Mouse (Mus musculus): Measurements from ENCODE around the gene Mtss1l. TPM values are rescaled to one million over a fixed set of nuclear protein-coding genes. Genes with fewer than 3 reads are reported as not detected.

The Mtss1l gene
- 9.9 and 10.4 TPM in 2 replicates for polyA plus RNA-seq (2014; fragmentation: Nextera tagmentation; extraction: Ambion mirVana)

DNA sequence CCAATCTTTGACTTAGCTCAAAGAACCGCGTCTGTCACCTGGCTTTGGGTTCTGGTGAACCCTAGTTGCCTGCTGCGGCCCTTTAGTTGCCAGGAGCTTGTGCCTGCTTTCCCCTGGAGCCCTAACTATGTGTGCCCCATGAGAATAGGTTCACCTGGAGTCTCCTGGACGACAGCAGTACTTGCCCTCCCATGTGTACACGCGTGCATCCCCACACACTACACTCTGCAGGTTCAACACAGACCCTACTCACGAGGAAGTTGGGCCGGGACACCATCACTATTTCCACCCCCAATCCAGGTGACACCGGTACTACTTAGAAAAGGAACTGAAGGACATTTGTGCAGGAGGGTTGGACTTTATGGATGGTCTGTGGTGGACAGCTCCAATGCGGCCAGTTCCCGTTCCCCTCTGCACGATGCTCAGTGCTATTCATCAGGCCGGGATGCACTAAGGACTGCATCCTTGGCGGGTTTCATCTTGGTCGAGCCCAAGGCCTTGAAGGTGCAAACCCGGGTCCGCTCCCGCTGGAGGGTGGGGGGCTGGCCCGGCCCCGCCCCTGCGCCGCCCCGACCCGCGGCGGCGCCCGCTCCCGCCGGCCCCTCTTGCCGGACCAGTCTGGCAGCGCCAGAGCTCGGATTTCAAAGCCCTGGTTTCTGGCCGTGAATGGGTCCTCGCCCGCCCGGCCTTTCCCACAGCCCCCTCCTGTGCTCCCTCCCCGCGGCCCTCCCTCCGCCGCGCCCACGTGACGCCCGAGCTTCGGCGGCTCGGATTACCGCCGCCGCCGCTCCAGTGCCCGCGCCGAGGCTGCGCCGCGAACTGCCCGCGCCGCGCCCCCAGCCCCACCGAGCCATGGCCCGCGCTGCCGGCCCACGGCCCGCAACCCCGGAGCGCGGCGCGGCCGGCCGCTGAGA lies at the start of gene Mtss1l:
TSS of gene Mtss1l (plus strand) at position 792 of the 914 bp plus-strand sequence.
- WGBS = 5% methylated on average over 51 of the region's 75 CpGs
- peak; percentile 89 for DNase-seq (ENCODE audit: low spot score)
- H3K9me3 ChIP-seq (ENCODE audit: control insufficient read depth, low read length) = no peaks in the 10 kb centered on the region
- no peaks in the 10 kb centered on the region for H3K27me3 ChIP-seq (replicated peaks; ENCODE audit: control insufficient read depth, insufficient read depth, low read length)
- peak within 1 kb of the TSS; percentile 70 for H3K4me2 ChIP-seq (ENCODE audit: low read length)
- peaks cover 75% of the 10 kb centered on the region for H3K4me1 ChIP-seq (replicated peaks; ENCODE audit: control insufficient read depth, insufficient read depth, low read length)
- peak within 1 kb of the TSS; percentile 70 for H3K4me3 ChIP-seq (ENCODE audit: low read depth, low read length)
- peak within 1 kb of the TSS; percentile 81 for H3K9ac ChIP-seq (ENCODE audit: low read length)
- 0 out of 2 replicates have a peak, but pooled peaks cover 2% of the 10 kb centered on the region for H3K36me3 ChIP-seq (ENCODE audit: control insufficient read depth, insufficient read depth, low read length)
- H3K27ac ChIP-seq (ENCODE audit: low read depth) = peak within 1 kb of the TSS; percentile 74
- ATAC-seq (replicated peaks; ENCODE audit: low FRiP score, low TSS enrichment, low read depth) = peak; percentile 86

GRCm38 (mm10) chr8:110672133-110672532 lies 49.1 kb upstream of the Mtss1l start:
- Histone ChIP-seq H3K9ac (ENCODE audit: low read length) (no peak overlapping the region), H3K27ac (ENCODE audit: low read depth) (no peak overlapping the region), H3K27me3 (replicated peaks; ENCODE audit: control insufficient read depth, insufficient read depth, low read length) (no peaks in the 10 kb centered on the region), H3K36me3 (ENCODE audit: control insufficient read depth, insufficient read depth, low read length) (peaks cover 26% of the 10 kb centered on the region; the same call in 1 of the 2 replicates), H3K4me2 (ENCODE audit: low read length) (no peak overlapping the region), H3K9me3 (ENCODE audit: control insufficient read depth, low read length) (no peaks in the 10 kb centered on the region), H3K4me1 (replicated peaks; ENCODE audit: control insufficient read depth, insufficient read depth, low read length) (0 out of 2 replicates have a peak, but pooled peaks cover 2% of the 10 kb centered on the region), H3K4me3 (ENCODE audit: low read depth, low read length) (no peak overlapping the region)
- 84% methylated on average over 2 of the region's 2 CpGs for WGBS
- ATAC-seq (replicated peaks; ENCODE audit: low FRiP score, low TSS enrichment, low read depth) = no peak
- no peak for DNase-seq (ENCODE audit: low spot score)

GRCm38 (mm10) chr8:110673168-110673567 lies 48.1 kb upstream of the Mtss1l start:
- Histone ChIP-seq H3K27ac (ENCODE audit: low read depth) (no peak overlapping the region), H3K4me1 (replicated peaks; ENCODE audit: control insufficient read depth, insufficient read depth, low read length) (0 out of 2 replicates have a peak, but pooled peaks cover 2% of the 10 kb centered on the region), H3K27me3 (replicated peaks; ENCODE audit: control insufficient read depth, insufficient read depth, low read length) (no peaks in the 10 kb centered on the region), H3K9me3 (ENCODE audit: control insufficient read depth, low read length) (no peaks in the 10 kb centered on the region), H3K4me3 (ENCODE audit: low read depth, low read length) (no peak overlapping the region), H3K9ac (ENCODE audit: low read length) (no peak overlapping the region), H3K4me2 (ENCODE audit: low read length) (no peak overlapping the region), H3K36me3 (ENCODE audit: control insufficient read depth, insufficient read depth, low read length) (peaks cover 26% of the 10 kb centered on the region; the same call in 1 of the 2 replicates)
- WGBS = 76% methylated on average over 2 of the region's 2 CpGs
- no peak for DNase-seq (ENCODE audit: low spot score)
- ATAC-seq (replicated peaks; ENCODE audit: low FRiP score, low TSS enrichment, low read depth) = no peak

DNA sequence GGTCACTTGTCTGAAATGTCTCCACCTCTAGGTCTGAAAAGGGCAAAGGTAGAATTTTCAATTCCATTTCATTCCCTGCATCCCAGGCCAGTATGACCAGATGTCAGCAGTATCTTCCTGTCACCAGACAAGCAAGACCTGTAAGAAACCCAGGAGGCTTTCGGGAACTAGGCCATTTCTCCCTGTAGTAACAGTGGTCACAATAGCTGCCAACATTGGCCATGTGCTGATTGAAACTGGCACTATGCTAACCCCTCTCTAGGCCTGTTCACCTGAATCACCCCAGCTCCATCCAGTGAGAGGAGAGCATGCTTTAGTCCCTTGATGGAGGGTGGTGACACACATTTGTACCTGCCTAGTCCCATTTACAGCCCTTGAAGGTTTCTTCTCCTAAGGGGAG lies 46.7 kb upstream of the Mtss1l start:
- DNase-seq (ENCODE audit: low spot score) (no peak), ATAC-seq (replicated peaks; ENCODE audit: low FRiP score, low TSS enrichment, low read depth) (no peak)
- WGBS = 89% methylated on average over 1 of the region's 1 CpGs
- peaks cover 26% of the 10 kb centered on the region; the same call in 1 of the 2 replicates for H3K36me3 ChIP-seq (ENCODE audit: control insufficient read depth, insufficient read depth, low read length)
- H3K4me1 ChIP-seq (replicated peaks; ENCODE audit: control insufficient read depth, insufficient read depth, low read length) = no peaks in the 10 kb centered on the region
- no peaks in the 10 kb centered on the region for H3K27me3 ChIP-seq (replicated peaks; ENCODE audit: control insufficient read depth, insufficient read depth, low read length)
- H3K9me3 ChIP-seq (ENCODE audit: control insufficient read depth, low read length) = no peaks in the 10 kb centered on the region
- no peak overlapping the region for H3K9ac ChIP-seq (ENCODE audit: low read length)
- no peak overlapping the region for H3K4me2 ChIP-seq (ENCODE audit: low read length)
- no peak overlapping the region for H3K4me3 ChIP-seq (ENCODE audit: low read depth, low read length)
- H3K27ac ChIP-seq (ENCODE audit: low read depth) = no peak overlapping the region

DNA sequence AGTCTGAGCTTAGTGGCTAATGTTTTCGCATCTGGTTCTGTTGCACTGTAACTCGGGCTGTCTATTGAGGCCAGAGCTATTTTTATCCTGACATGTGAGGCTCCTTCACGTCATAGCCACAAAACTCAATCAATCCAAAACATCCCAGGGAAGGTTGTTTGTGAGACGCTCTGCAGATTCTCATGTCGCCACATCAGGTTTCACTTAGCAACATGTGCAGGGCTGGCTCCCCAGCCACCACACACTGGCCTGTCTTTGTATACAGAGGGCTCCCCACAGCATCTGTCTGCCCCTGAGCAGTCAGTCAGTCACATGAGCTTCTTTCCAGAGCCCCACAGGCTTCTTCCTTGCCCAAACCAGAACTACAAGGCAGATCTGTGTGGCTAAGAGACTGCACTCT lies 44.6 kb upstream of the Mtss1l start:
- Histone ChIP-seq H3K4me3 (ENCODE audit: low read depth, low read length) (no peak overlapping the region), H3K9ac (ENCODE audit: low read length) (no peak overlapping the region), H3K4me2 (ENCODE audit: low read length) (no peak overlapping the region), H3K4me1 (replicated peaks; ENCODE audit: control insufficient read depth, insufficient read depth, low read length) (no peaks in the 10 kb centered on the region), H3K27me3 (replicated peaks; ENCODE audit: control insufficient read depth, insufficient read depth, low read length) (no peaks in the 10 kb centered on the region), H3K9me3 (ENCODE audit: control insufficient read depth, low read length) (no peaks in the 10 kb centered on the region), H3K27ac (ENCODE audit: low read depth) (no peak overlapping the region), H3K36me3 (ENCODE audit: control insufficient read depth, insufficient read depth, low read length) (peaks cover 15% of the 10 kb centered on the region; the same call in 1 of the 2 replicates)
- WGBS = 57% methylated on average over 5 of the region's 5 CpGs
- no peak for DNase-seq (ENCODE audit: low spot score)
- no peak for ATAC-seq (replicated peaks; ENCODE audit: low FRiP score, low TSS enrichment, low read depth)

DNA sequence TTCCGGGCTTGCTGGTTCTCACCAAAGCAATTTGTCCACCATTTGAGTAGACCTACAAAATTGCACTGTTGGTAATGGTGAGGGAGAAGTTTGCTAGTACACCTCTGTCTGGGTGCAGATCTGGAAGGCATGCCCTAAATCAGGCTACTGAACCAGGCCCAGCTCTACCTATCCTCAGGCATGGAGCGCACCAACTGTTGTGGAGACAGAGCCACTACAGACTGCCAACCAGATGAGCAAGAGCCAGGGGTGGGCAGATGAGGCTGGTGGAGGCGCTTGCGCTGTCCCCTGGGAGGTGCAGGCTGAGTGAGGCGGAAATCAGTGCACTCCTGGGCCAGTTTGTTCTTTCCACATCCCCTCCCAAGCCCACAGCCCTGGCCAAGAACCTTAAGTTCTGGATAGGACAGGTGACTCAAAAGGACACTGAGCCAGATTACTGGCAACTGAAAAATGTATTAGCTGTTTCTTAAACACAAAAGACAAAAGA lies 44.1 kb upstream of the Mtss1l start:
- ATAC-seq (replicated peaks; ENCODE audit: low FRiP score, low TSS enrichment, low read depth) = no peak
- 87% methylated on average over 5 of the region's 5 CpGs for WGBS
- Histone ChIP-seq H3K4me3 (ENCODE audit: low read depth, low read length) (no peak overlapping the region), H3K9ac (ENCODE audit: low read length) (no peak overlapping the region), H3K4me1 (replicated peaks; ENCODE audit: control insufficient read depth, insufficient read depth, low read length) (no peaks in the 10 kb centered on the region), H3K27ac (ENCODE audit: low read depth) (no peak overlapping the region), H3K36me3 (ENCODE audit: control insufficient read depth, insufficient read depth, low read length) (peaks cover 10% of the 10 kb centered on the region; the same call in 1 of the 2 replicates), H3K4me2 (ENCODE audit: low read length) (no peak overlapping the region), H3K27me3 (replicated peaks; ENCODE audit: control insufficient read depth, insufficient read depth, low read length) (no peaks in the 10 kb centered on the region), H3K9me3 (ENCODE audit: control insufficient read depth, low read length) (no peaks in the 10 kb centered on the region)
- no peak for DNase-seq (ENCODE audit: low spot score)

GRCm38 (mm10) chr8:110678989-110679388 lies 42.3 kb upstream of the Mtss1l start:
- H3K9ac ChIP-seq (ENCODE audit: low read length) = no peak overlapping the region
- no peak overlapping the region for H3K27ac ChIP-seq (ENCODE audit: low read depth)
- H3K4me1 ChIP-seq (replicated peaks; ENCODE audit: control insufficient read depth, insufficient read depth, low read length) = no peaks in the 10 kb centered on the region
- peaks cover 22% of the 10 kb centered on the region for H3K36me3 ChIP-seq (ENCODE audit: control insufficient read depth, insufficient read depth, low read length)
- no peak for DNase-seq (ENCODE audit: low spot score)
- no peaks in the 10 kb centered on the region for H3K9me3 ChIP-seq (ENCODE audit: control insufficient read depth, low read length)
- H3K4me2 ChIP-seq (ENCODE audit: low read length) = no peak overlapping the region
- no peak overlapping the region for H3K4me3 ChIP-seq (ENCODE audit: low read depth, low read length)
- ATAC-seq (replicated peaks; ENCODE audit: low FRiP score, low TSS enrichment, low read depth) = no peak
- H3K27me3 ChIP-seq (replicated peaks; ENCODE audit: control insufficient read depth, insufficient read depth, low read length) = no peaks in the 10 kb centered on the region
- 52% methylated on average over 3 of the region's 3 CpGs for WGBS

GRCm38 (mm10) chr8:110687726-110688125 lies 33.5 kb upstream of the Mtss1l start:
- H3K27ac ChIP-seq (ENCODE audit: low read depth) = no peak overlapping the region
- 71% methylated on average over 5 of the region's 5 CpGs for WGBS

More at GRCm38 (mm10) chr8:110687726-110688125, 33.5 kb upstream of the Mtss1l start:
- Histone ChIP-seq H3K4me2 (ENCODE audit: low read length) (no peak overlapping the region), H3K27me3 (replicated peaks; ENCODE audit: control insufficient read depth, insufficient read depth, low read length) (no peaks in the 10 kb centered on the region), H3K9me3 (ENCODE audit: control insufficient read depth, low read length) (no peaks in the 10 kb centered on the region), H3K36me3 (ENCODE audit: control insufficient read depth, insufficient read depth, low read length) (peaks cover 32% of the 10 kb centered on the region; the same call in 1 of the 2 replicates), H3K4me3 (ENCODE audit: low read depth, low read length) (no peak overlapping the region), H3K4me1 (replicated peaks; ENCODE audit: control insufficient read depth, insufficient read depth, low read length) (no peaks in the 10 kb centered on the region), H3K9ac (ENCODE audit: low read length) (no peak overlapping the region)
- DNase-seq (ENCODE audit: low spot score) (no peak), ATAC-seq (replicated peaks; ENCODE audit: low FRiP score, low TSS enrichment, low read depth) (no peak)
